Mouse (Mus musculus) liver, adult 2 months (tissue): ENCODE results near the gene Rab11fip4. TPM values are rescaled to one million over a fixed set of nuclear protein-coding genes. Genes with fewer than 3 reads are reported as not detected.

Experiments used
- DNase-seq: peaks from one replicate; pipeline ENCODE4 v3.0.0-alpha.2; 2011; ENCODE audit warnings: low read depth, low spot score; ENCODE audit errors: extremely low read depth
- H3K27ac ChIP-seq: fragments of 200-500 bp; replicated peaks from 2 replicates; pipeline ENCODE4 v1.5.1; 2012; ENCODE audit warnings: low read depth, mild to moderate bottlenecking, control low read depth, inconsistent platforms, low read length; ENCODE audit not compliant: insufficient read depth
- H3K27me3 ChIP-seq: fragments of 200-500 bp; 2 replicates; pipeline ENCODE4 v1.6.1; 2012; ENCODE audit warnings: mild to moderate bottlenecking, moderate library complexity, low read length, inconsistent platforms; ENCODE audit not compliant: control insufficient read depth, insufficient read depth
- H3K36me3 ChIP-seq: fragments of 200-500 bp; 2 replicates; pipeline ENCODE4 v1.6.1; 2012; ENCODE audit warnings: low read length, inconsistent platforms; ENCODE audit not compliant: control insufficient read depth, insufficient read depth
- H3K4me1 ChIP-seq: fragments of 200-500 bp; 2 replicates; pipeline ENCODE4 v1.6.1; 2011; ENCODE audit warnings: low read length; ENCODE audit not compliant: control insufficient read depth, insufficient read depth
- H3K4me3 ChIP-seq: fragments of 200-500 bp; 2 replicates; pipeline ENCODE4 v1.5.1; 2011; ENCODE audit warnings: low read depth, mild to moderate bottlenecking, control low read depth, low read length, moderate library complexity; ENCODE audit not compliant: insufficient read depth
- H3K79me2 ChIP-seq: fragments of 200-500 bp; 2 replicates; pipeline ENCODE4 v1.6.1; 2012; ENCODE audit warnings: inconsistent platforms, mild to moderate bottlenecking, low read length, moderate library complexity; ENCODE audit not compliant: control insufficient read depth, insufficient read depth
- H3K9ac ChIP-seq: fragments of 200-500 bp; 2 replicates; pipeline ENCODE4 v1.6.1; 2012; ENCODE audit warnings: low read depth, mild to moderate bottlenecking, control low read depth, inconsistent platforms, low read length
- CTCF ChIP-seq: fragments of 200-500 bp; IDR thresholded peaks from 2 replicates; pipeline ENCODE4 v1.5.1; 2011; ENCODE audit warnings: low read depth, low read length, control low read depth
- POLR2A ChIP-seq: fragments of 200-500 bp; IDR thresholded peaks from 2 replicates; pipeline ENCODE4 v1.6.1; 2011; ENCODE audit warnings: low read length, control low read depth; ENCODE audit not compliant: insufficient read depth; ENCODE audit errors: extremely low read depth
- WGBS: fragments of 180-500 bp; shearing (Covaris S2); methylation state at CpG from one replicate; pipeline ENCODE4 v1.1.7; 2018; 5-methylcytosine and 5-hydroxymethylcytosine counted together
- polyA plus RNA-seq: library from polyadenylated mRNA; depleted of rRNA; stranded (reverse); fragments of >200 nt; gene quantifications from 2 replicates; pipeline ENCODE4 v1.2.3, GENCODE M21; 2012
- total RNA-seq: library from RNA; depleted of rRNA; stranded (reverse); fragments of >200 nt; gene quantifications from 2 replicates; pipeline ENCODE4 v1.2.3, GENCODE M21; 2014

Gene Rab11fip4
- total and polyA plus RNA-seq, 2 experiments: 3.1 to 8.1 TPM

- H3K4me1 ChIP-seq: peaks cover 1% of the 10 kb centered on the region; the same call in 1 of the 2 replicates
- WGBS: 34% methylated on average over 11 of the region's 11 CpGs
- H3K9ac ChIP-seq: no peak overlapping the region
Measured at GRCm38 (mm10) chr11:79568197-79568911, 22.7 kb upstream of the Rab11fip4 start.

GRCm38 (mm10) chr11:79570319-79570718 lies 20.7 kb upstream of the Rab11fip4 start:
- DNase-seq: no peak
- Histone ChIP-seq H3K36me3 (peaks cover 39% of the 10 kb centered on the region), H3K79me2 (no peaks in the 10 kb centered on the region), H3K9ac (no peak overlapping the region), H3K27ac (no peak overlapping the region), H3K4me3 (no peak overlapping the region), H3K4me1 (peaks cover 1% of the 10 kb centered on the region; the same call in 1 of the 2 replicates), H3K27me3 (no peaks in the 10 kb centered on the region)
- TF ChIP-seq CTCF (no peak), POLR2A (no peak)
- WGBS: 88% methylated on average over 2 of the region's 2 CpGs

More at GRCm38 (mm10) chr11:79568197-79568911, 22.7 kb upstream of the Rab11fip4 start:
- Histone ChIP-seq H3K4me3 (no peak overlapping the region), H3K27me3 (no peaks in the 10 kb centered on the region), H3K27ac (no peak overlapping the region), H3K36me3 (peaks cover 37% of the 10 kb centered on the region), H3K79me2 (no peaks in the 10 kb centered on the region)
- TF ChIP-seq CTCF: no peak
- TF ChIP-seq POLR2A: no peak
- DNase-seq: peak; percentile 72

DNA sequence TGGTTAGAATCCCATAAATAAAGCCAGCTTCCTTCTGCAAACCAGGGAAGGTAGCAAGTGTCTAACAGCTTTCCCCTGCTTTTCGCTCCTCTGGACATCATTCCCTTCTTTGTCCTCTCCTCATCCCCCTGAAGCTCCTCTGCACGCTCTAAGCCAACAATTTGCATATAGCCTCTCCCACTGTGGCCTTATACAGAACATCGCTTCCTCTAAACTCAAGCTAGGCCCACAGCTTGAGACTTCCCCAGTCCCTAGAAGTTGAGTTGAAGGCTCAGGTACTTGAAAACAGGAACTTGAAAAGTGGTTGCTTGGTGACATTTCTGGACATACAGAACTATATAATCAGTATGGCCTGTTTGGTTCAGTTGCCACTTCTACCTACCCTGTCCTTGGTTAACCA lies 17.2 kb upstream of the Rab11fip4 start:
- peaks cover 27% of the 10 kb centered on the region for H3K36me3 ChIP-seq
- no peak overlapping the region for H3K9ac ChIP-seq
- no peak for DNase-seq
- no peak overlapping the region for H3K4me3 ChIP-seq
- H3K27ac ChIP-seq: no peak overlapping the region
- no peaks in the 10 kb centered on the region for H3K79me2 ChIP-seq
- no peaks in the 10 kb centered on the region for H3K4me1 ChIP-seq
- WGBS: 95% methylated on average over 3 of the region's 3 CpGs
- TF ChIP-seq CTCF: no peak
- TF ChIP-seq POLR2A: no peak
- H3K27me3 ChIP-seq: no peaks in the 10 kb centered on the region

DNA sequence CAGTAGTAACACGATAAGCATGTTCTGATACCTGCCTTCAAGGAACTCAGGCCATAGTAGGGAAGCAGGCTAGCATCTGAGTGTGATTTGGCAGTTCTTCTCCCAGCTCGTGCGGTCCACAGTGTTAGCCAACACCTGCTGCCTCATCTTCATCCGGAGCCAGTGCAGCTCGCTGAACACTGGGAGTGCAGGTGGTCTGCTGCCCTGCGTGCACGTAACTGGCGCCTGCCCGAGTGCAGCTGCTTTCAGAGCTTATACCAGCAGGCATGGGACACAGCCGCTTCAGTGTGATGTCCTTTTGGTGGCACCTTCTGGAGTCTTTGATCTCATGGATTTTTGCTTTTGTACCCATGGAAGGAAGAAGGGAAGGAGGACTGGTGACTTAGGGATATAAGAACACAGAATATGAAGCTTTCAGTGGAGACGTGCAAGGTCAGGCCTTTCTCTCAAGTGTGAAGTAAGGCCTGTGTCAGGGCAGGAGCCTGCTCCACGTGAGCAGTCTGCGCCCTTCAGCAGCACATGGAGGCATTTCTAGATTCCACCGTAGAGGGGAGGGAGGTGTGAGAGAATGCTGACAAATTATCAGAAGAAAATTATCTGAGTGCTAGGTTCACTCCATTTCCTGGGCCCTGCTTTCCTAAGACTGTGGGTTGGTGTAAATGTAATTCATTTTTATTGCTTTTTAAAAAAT lies 15.5 kb upstream of the Rab11fip4 start:
- no peak overlapping the region for H3K4me3 ChIP-seq
- H3K4me1 ChIP-seq: no peaks in the 10 kb centered on the region
- H3K27me3 ChIP-seq: no peaks in the 10 kb centered on the region
- H3K9ac ChIP-seq: no peak overlapping the region
- H3K79me2 ChIP-seq: no peaks in the 10 kb centered on the region
- TF ChIP-seq POLR2A (no peak), CTCF (no peak)
- no peak for DNase-seq
- 94% methylated on average over 14 of the region's 14 CpGs for WGBS
- peaks cover 18% of the 10 kb centered on the region for H3K36me3 ChIP-seq
- no peak overlapping the region for H3K27ac ChIP-seq

DNA sequence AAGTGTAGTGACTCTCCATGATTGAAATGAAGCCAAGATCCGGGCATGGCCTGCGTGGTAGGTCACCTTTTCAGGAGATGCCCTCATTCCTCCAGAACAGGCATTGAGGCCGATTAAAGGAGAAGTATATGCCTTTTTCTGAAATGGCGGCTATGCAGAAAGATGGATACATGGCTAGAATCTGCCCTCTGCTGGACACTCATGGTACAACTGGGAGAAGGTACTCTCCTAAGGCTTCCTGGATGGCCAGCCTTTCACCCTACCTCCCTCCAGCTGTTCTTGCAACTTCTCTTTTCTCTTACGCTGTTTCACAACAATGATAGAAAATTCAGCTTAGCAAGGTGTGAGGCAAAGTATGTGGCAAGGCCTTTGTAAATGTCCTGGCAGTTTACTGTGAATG lies 13.3 kb upstream of the Rab11fip4 start:
- no peak for TF ChIP-seq POLR2A
- peak; percentile 55 for TF ChIP-seq CTCF
- no peak overlapping the region for H3K9ac ChIP-seq
- WGBS: 39% methylated on average over 5 of the region's 5 CpGs
- H3K27ac ChIP-seq: no peak overlapping the region
- H3K4me1 ChIP-seq: no peaks in the 10 kb centered on the region
- peaks cover 10% of the 10 kb centered on the region; the same call in 1 of the 2 replicates for H3K36me3 ChIP-seq
- H3K4me3 ChIP-seq: no peak overlapping the region
- DNase-seq: peak; percentile 45
- H3K79me2 ChIP-seq: no peaks in the 10 kb centered on the region
- no peaks in the 10 kb centered on the region for H3K27me3 ChIP-seq
